Mouse (Mus musculus): ENCODE data around the gene Tor1aip2.
"Not testable (repeated sequence)": the region's sequence is repeated elsewhere in the genome, so short reads cannot be mapped to it uniquely, and the experiment has no call there.

The Tor1aip2 gene

GRCm38 (mm10) chr1:156033921-156034320 lies 1.3 kb upstream of the Tor1aip2 start:
- Histone ChIP-seq H3K27me3 (ENCODE audit: control insufficient read depth, insufficient read depth, low read length, poor library complexity, severe bottlenecking) (no peaks in the 10 kb centered on the region), H3K36me3 (ENCODE audit: control insufficient read depth, insufficient read depth, low read length, poor library complexity, severe bottlenecking) (peaks cover 28% of the 10 kb centered on the region)
- DNase-seq (ENCODE audit: low read depth, low spot score) = no peak

- peak; percentile 25 for DNase-seq (ENCODE audit: low read depth, low spot score)
- H3K27me3 ChIP-seq (ENCODE audit: control insufficient read depth, insufficient read depth, low read length, poor library complexity, severe bottlenecking) = no peaks in the 10 kb centered on the region
- peaks cover 25% of the 10 kb centered on the region for H3K36me3 ChIP-seq (ENCODE audit: control insufficient read depth, insufficient read depth, low read length, poor library complexity, severe bottlenecking)
Measured at GRCm38 (mm10) chr1:156034661-156035060, 542 bp upstream of the Tor1aip2 start.

GRCm38 (mm10) chr1:156035930-156036737 lies 931 bp downstream of the Tor1aip2 start, which contains the start of gene Tor1aip1:
TSS of gene Tor1aip1 (minus strand) at chr1:156036480.
- H3K36me3 ChIP-seq (ENCODE audit: control insufficient read depth, insufficient read depth, low read length, poor library complexity, severe bottlenecking) = peaks cover 17% of the 10 kb centered on the region
- peak; percentile 99 for DNase-seq (ENCODE audit: low read depth, low spot score)
- H3K27me3 ChIP-seq (ENCODE audit: control insufficient read depth, insufficient read depth, low read length, poor library complexity, severe bottlenecking) = no peaks in the 10 kb centered on the region

GRCm38 (mm10) chr1:156037144-156037583 lies 2.0 kb downstream of the Tor1aip2 start:
- H3K36me3 ChIP-seq (ENCODE audit: control insufficient read depth, insufficient read depth, low read length, poor library complexity, severe bottlenecking) = peaks cover 13% of the 10 kb centered on the region
- DNase-seq (ENCODE audit: low read depth, low spot score) = peak; percentile 47

GRCm38 (mm10) chr1:156039989-156040388 lies 4.8 kb downstream of the Tor1aip2 start:
- not testable (repeated sequence) for H3K36me3 ChIP-seq (ENCODE audit: control insufficient read depth, insufficient read depth, low read length, poor library complexity, severe bottlenecking); H3K27me3 ChIP-seq (ENCODE audit: control insufficient read depth, insufficient read depth, low read length, poor library complexity, severe bottlenecking)
- peak; percentile 65 for DNase-seq (ENCODE audit: low read depth, low spot score)

More at GRCm38 (mm10) chr1:156037144-156037583, 2.0 kb downstream of the Tor1aip2 start:
- H3K27me3 ChIP-seq (ENCODE audit: control insufficient read depth, insufficient read depth, low read length, poor library complexity, severe bottlenecking) = no peaks in the 10 kb centered on the region

- peak; percentile 88 for DNase-seq (ENCODE audit: low read depth, low spot score)
- Histone ChIP-seq H3K27me3 (ENCODE audit: control insufficient read depth, insufficient read depth, low read length, poor library complexity, severe bottlenecking) (no peaks in the 10 kb centered on the region), H3K36me3 (ENCODE audit: control insufficient read depth, insufficient read depth, low read length, poor library complexity, severe bottlenecking) (0 out of 2 replicates have a peak, but pooled peaks cover 4% of the 10 kb centered on the region)
Measured at GRCm38 (mm10) chr1:156040731-156041401, 5.7 kb downstream of the Tor1aip2 start.

- Histone ChIP-seq H3K36me3 (ENCODE audit: control insufficient read depth, insufficient read depth, low read length, poor library complexity, severe bottlenecking) (0 out of 2 replicates have a peak, but pooled peaks cover 4% of the 10 kb centered on the region), H3K27me3 (ENCODE audit: control insufficient read depth, insufficient read depth, low read length, poor library complexity, severe bottlenecking) (no peaks in the 10 kb centered on the region)
- DNase-seq (ENCODE audit: low read depth, low spot score) = no peak
Measured at GRCm38 (mm10) chr1:156041451-156042241, 6.4 kb downstream of the Tor1aip2 start.

- no peaks in the 10 kb centered on the region for H3K27me3 ChIP-seq (ENCODE audit: control insufficient read depth, insufficient read depth, low read length, poor library complexity, severe bottlenecking)
- DNase-seq (ENCODE audit: low read depth, low spot score) = no peak
- H3K36me3 ChIP-seq (ENCODE audit: control insufficient read depth, insufficient read depth, low read length, poor library complexity, severe bottlenecking) = 0 out of 2 replicates have a peak, but pooled peaks cover 5% of the 10 kb centered on the region
Measured at GRCm38 (mm10) chr1:156042481-156042880, 7.3 kb downstream of the Tor1aip2 start.

- Histone ChIP-seq H3K27me3 (ENCODE audit: control insufficient read depth, insufficient read depth, low read length, poor library complexity, severe bottlenecking) (no peaks in the 10 kb centered on the region), H3K36me3 (ENCODE audit: control insufficient read depth, insufficient read depth, low read length, poor library complexity, severe bottlenecking) (0 out of 2 replicates have a peak, but pooled peaks cover 6% of the 10 kb centered on the region)
- DNase-seq (ENCODE audit: low read depth, low spot score) = peak; percentile 80
Measured at GRCm38 (mm10) chr1:156043027-156043426, 7.8 kb downstream of the Tor1aip2 start.

GRCm38 (mm10) chr1:156044211-156044611 lies 9.0 kb downstream of the Tor1aip2 start:
- no peak for DNase-seq (ENCODE audit: low read depth, low spot score)
- Histone ChIP-seq H3K27me3 (ENCODE audit: control insufficient read depth, insufficient read depth, low read length, poor library complexity, severe bottlenecking) (no peaks in the 10 kb centered on the region), H3K36me3 (ENCODE audit: control insufficient read depth, insufficient read depth, low read length, poor library complexity, severe bottlenecking) (0 out of 2 replicates have a peak, but pooled peaks cover 6% of the 10 kb centered on the region)

GRCm38 (mm10) chr1:156046688-156047087 lies 11.5 kb downstream of the Tor1aip2 start:
- peak; percentile 37 for DNase-seq (ENCODE audit: low read depth, low spot score)
- H3K36me3 ChIP-seq (ENCODE audit: control insufficient read depth, insufficient read depth, low read length, poor library complexity, severe bottlenecking) = peaks cover 10% of the 10 kb centered on the region; the same call in 1 of the 2 replicates
- H3K27me3 ChIP-seq (ENCODE audit: control insufficient read depth, insufficient read depth, low read length, poor library complexity, severe bottlenecking) = no peaks in the 10 kb centered on the region

- no peak for DNase-seq (ENCODE audit: low read depth, low spot score)
- H3K27me3 ChIP-seq (ENCODE audit: control insufficient read depth, insufficient read depth, low read length, poor library complexity, severe bottlenecking) = no peaks in the 10 kb centered on the region
- peaks cover 10% of the 10 kb centered on the region for H3K36me3 ChIP-seq (ENCODE audit: control insufficient read depth, insufficient read depth, low read length, poor library complexity, severe bottlenecking)
Measured at GRCm38 (mm10) chr1:156058207-156058606, 23.0 kb downstream of the Tor1aip2 start.

- Histone ChIP-seq H3K27me3 (ENCODE audit: control insufficient read depth, insufficient read depth, low read length, poor library complexity, severe bottlenecking) (no peaks in the 10 kb centered on the region), H3K36me3 (ENCODE audit: control insufficient read depth, insufficient read depth, low read length, poor library complexity, severe bottlenecking) (peaks cover 21% of the 10 kb centered on the region)
- DNase-seq (ENCODE audit: low read depth, low spot score) = no peak
Measured at GRCm38 (mm10) chr1:156062193-156062592, 27.0 kb downstream of the Tor1aip2 start.

- no peak for DNase-seq (ENCODE audit: low read depth, low spot score)
- Histone ChIP-seq H3K36me3 (ENCODE audit: control insufficient read depth, insufficient read depth, low read length, poor library complexity, severe bottlenecking) (peaks cover 21% of the 10 kb centered on the region), H3K27me3 (ENCODE audit: control insufficient read depth, insufficient read depth, low read length, poor library complexity, severe bottlenecking) (no peaks in the 10 kb centered on the region)
Measured at GRCm38 (mm10) chr1:156066133-156066532, 30.9 kb downstream of the Tor1aip2 start.

Measured in splenic B cell, adult 2 months (primary cell).